10 mouse cellular contexts compared by ENCODE assay signal in genomic region chr4:107084858-107085257, GRCm38 (mm10). TPM values are rescaled to one million over a fixed set of nuclear protein-coding genes. Genes with fewer than 3 reads are reported as not detected.
DNase-seq lines count a peak whose midpoint lies in the region; ATAC-seq and TF ChIP-seq lines count a peak whose summit lies in the region.
"Had no signal": no experiment of that assay in that cellular context is flagged by ENCODE, and none has a peak within 500 bp of the region (broad histone marks: within the 10 kb centered on the region; RNA-seq: fewer than 3 reads in every experiment).

No protein-coding gene starts in this region.

- H3K9me3 ChIP-seq in MEL (replicated peaks; ENCODE audit: insufficient read depth, low read length): no peaks in the 10 kb centered on the region
- no peaks in the 10 kb centered on the region for H3K9me3 ChIP-seq in heart, embryonic 14.5 days (ENCODE audit: control insufficient read depth, low read length)
- H3K9me3 ChIP-seq in limb, embryonic 15.5 days: no peaks in the 10 kb centered on the region

- H3K4me3 ChIP-seq in MEL (ENCODE audit: control insufficient read depth in 1 of 2, insufficient read depth in 1 of 2, low read depth in 2 of 2, low read length in 2 of 2): no peak overlapping the region
- H3K4me3 ChIP-seq in heart, embryonic 14.5 days (ENCODE audit: control insufficient read depth in 1 of 2, insufficient read depth in 1 of 2, low read depth in 1 of 2, low read length in 2 of 2): no peak overlapping the region
- H3K4me3 ChIP-seq in limb, embryonic 15.5 days: no peak overlapping the region

- peaks cover 0 to 15% of the 10 kb centered on the region in 2 experiments; a peak in 1 of 4 replicates for H3K4me1 ChIP-seq in MEL (ENCODE audit: control insufficient read depth in 1 of 2, insufficient read depth in 2 of 2, low read length in 2 of 2)
- peaks cover 17 to 22% of the 10 kb centered on the region in 2 experiments for H3K4me1 ChIP-seq in heart, embryonic 14.5 days (ENCODE audit: control insufficient read depth in 2 of 2, insufficient read depth in 2 of 2, low read length in 2 of 2)
- H3K4me1 ChIP-seq in limb, embryonic 15.5 days: peaks cover 11% of the 10 kb centered on the region

- no peaks in the 10 kb centered on the region for H3K27me3 ChIP-seq in MEL (ENCODE audit: control insufficient read depth in 1 of 2, insufficient read depth in 2 of 2, low read length in 2 of 2)
- no peaks in the 10 kb centered on the region for H3K27me3 ChIP-seq in heart, embryonic 14.5 days (ENCODE audit: control insufficient read depth, insufficient read depth, low read length)
- no peaks in the 10 kb centered on the region for H3K27me3 ChIP-seq in limb, embryonic 15.5 days
- H3K27me3 ChIP-seq: Patski had no signal

- intact Hi-C loops in gastrocnemius, postnatal 14 days (cut with DNase I; ENCODE audit: low total_unique reads): loop anchor here (10.0 kb wide), 1 partner anchor 250 kb away; no protein-coding TSS in a partner anchor

- peak; percentile 67 for ATAC-seq in heart, embryonic 14.5 days (ENCODE audit: insufficient number of reproducible peaks, insufficient read depth, low FRiP score, low read depth)
- ATAC-seq in limb, embryonic 15.5 days (ENCODE audit: insufficient number of reproducible peaks, low FRiP score, low TSS enrichment, low read depth): peak; percentile 38; the same call in 1 of the 2 replicates
- ATAC-seq: Patski had no signal

- TF ChIP-seq EP300 in MEL (IDR thresholded peaks at IDR 0.05; ENCODE audit: low read depth in 1 of 2, low read length in 2 of 2): no peak

- WGBS in heart, embryonic 14.5 days: 14% methylated on average over 6 of the region's 6 CpGs
- WGBS in limb, embryonic 15.5 days: 15% methylated on average over 6 of the region's 6 CpGs

- H3K27ac ChIP-seq in MEL (ENCODE audit: control insufficient read depth, low read depth, low read length): no peak overlapping the region
- 0 out of 4 replicates have a peak overlapping the region, but pooled peaks of 1 of the 2 experiments have one; percentile 23 for H3K27ac ChIP-seq in heart, embryonic 14.5 days (replicated peaks in 1 of 2; ENCODE audit: control insufficient read depth in 1 of 2, insufficient read depth in 1 of 2, low read depth in 2 of 2, low read length in 2 of 2)
- H3K27ac ChIP-seq in limb, embryonic 15.5 days: no peak overlapping the region

- peak; percentile 20 for DNase-seq in MEL (ENCODE audit: low read depth, low spot score)
- DNase-seq in brain, embryonic 14.5 days (ENCODE audit: low read depth): peak; percentile 91
- peak; percentile 83 to 94 for DNase-seq in kidney, postnatal 25 days
- DNase-seq in right cerebral cortex, postnatal 25 days: peak; percentile 74
- DNase-seq in gastrocnemius, postnatal 14 days: no peak
- no peak for DNase-seq in gastrocnemius, postnatal 25 days

- H3K4me2 ChIP-seq in heart, embryonic 14.5 days (ENCODE audit: low read length): no peak overlapping the region
- no peak overlapping the region for H3K4me2 ChIP-seq in limb, embryonic 15.5 days

- no peak for TF ChIP-seq CTCF in MEL (IDR thresholded peaks at IDR 0.05 in 2 of 3, conservative IDR thresholded peaks at IDR 0.05 in 1 of 3; ENCODE audit: control insufficient read depth in 1 of 3, insufficient read depth in 1 of 3, low read depth in 2 of 3, low read length in 3 of 3, poor library complexity in 1 of 3, severe bottlenecking in 1 of 3)
- TF ChIP-seq CTCF in brain, embryonic 14.5 days (IDR thresholded peaks at IDR 0.05; ENCODE audit: borderline replicate concordance, extremely low read depth, insufficient read depth, insufficient read length): no peak

- no peak for TF ChIP-seq POLR2A in MEL (IDR thresholded peaks at IDR 0.05; ENCODE audit: control insufficient read depth in 1 of 2, insufficient read depth in 1 of 2, low read depth in 1 of 2, low read length in 2 of 2, poor library complexity in 1 of 2)
- TF ChIP-seq POLR2A in brain, embryonic 14.5 days (IDR thresholded peaks at IDR 0.05; ENCODE audit: borderline replicate concordance, extremely low read depth, insufficient read depth, insufficient read length, poor library complexity, severe bottlenecking): no peak

- H3K36me3 ChIP-seq in MEL (ENCODE audit: control insufficient read depth in 1 of 2, insufficient read depth in 2 of 2, low read length in 2 of 2): peaks cover 0 to 3% of the 10 kb centered on the region in 2 experiments; a peak in 2 of 4 replicates
- no peaks in the 10 kb centered on the region for H3K36me3 ChIP-seq in heart, embryonic 14.5 days (ENCODE audit: control insufficient read depth, insufficient read depth, low read length)
- no peaks in the 10 kb centered on the region for H3K36me3 ChIP-seq in limb, embryonic 15.5 days

- no peaks in the 10 kb centered on the region for H3K79me2 ChIP-seq in MEL (ENCODE audit: control insufficient read depth, insufficient read depth, low read length, poor library complexity)

- H3K9ac ChIP-seq in MEL (ENCODE audit: control insufficient read depth, low read depth, low read length, poor library complexity, severe bottlenecking): no peak overlapping the region
- no peak overlapping the region for H3K9ac ChIP-seq in heart, embryonic 14.5 days (ENCODE audit: low read length)
- no peak overlapping the region for H3K9ac ChIP-seq in limb, embryonic 15.5 days

- no peak for TF ChIP-seq RAD21 in MEL (IDR thresholded peaks at IDR 0.05; ENCODE audit: low read depth, low read length)

TF ChIP-seq in MEL, 35 proteins besides CTCF, POLR2A, EP300 and RAD21:
- no peak for TF ChIP-seq UBTF (IDR thresholded peaks at IDR 0.05; ENCODE audit: borderline replicate concordance, insufficient read depth, low read depth, low read length)
- no peak for TF ChIP-seq MAX (IDR thresholded peaks at IDR 0.05; ENCODE audit: low read length)
- no peak for TF ChIP-seq JUND (IDR thresholded peaks at IDR 0.05; ENCODE audit: low read depth, low read length)
- no peak for TF ChIP-seq KAT2A (conservative IDR thresholded peaks at IDR 0.05; ENCODE audit: low read depth, low read length)
- no peak for TF ChIP-seq ZKSCAN1 (IDR thresholded peaks at IDR 0.05; ENCODE audit: low read depth, low read length)
- no peak for TF ChIP-seq SMC3 (IDR thresholded peaks at IDR 0.05; ENCODE audit: low read depth, low read length)
- TF ChIP-seq TCF12 (IDR thresholded peaks at IDR 0.05; ENCODE audit: low read depth, low read length): no peak
- no peak for TF ChIP-seq ZNF384 (IDR thresholded peaks at IDR 0.05; ENCODE audit: low read depth, low read length)
- TF ChIP-seq MYC (IDR thresholded peaks at IDR 0.05; ENCODE audit: low read depth, low read length): no peak
- no peak for TF ChIP-seq ZC3H11A (IDR thresholded peaks at IDR 0.05; ENCODE audit: low read depth, low read length)
- no peak for TF ChIP-seq GATA1 (IDR thresholded peaks at IDR 0.05; ENCODE audit: low read depth, low read length)
- no peak for TF ChIP-seq NELFE (IDR thresholded peaks at IDR 0.05; ENCODE audit: low read depth, low read length)
- TF ChIP-seq CHD2 (IDR thresholded peaks at IDR 0.05; ENCODE audit: low read length): no peak
- TF ChIP-seq USF1 (IDR thresholded peaks at IDR 0.05; ENCODE audit: low read depth, low read length): no peak
TF ChIP-seq in MEL: peak in this region for 0.

RNA-seq across cellular contexts. Expression of gene Cdcp2, which starts 11.8 kb away (rescaled TPM):
- total RNA-seq in MEL (2012; rRNA removed): not detected in 2 replicates
- not detected for polyA plus RNA-seq in MEL (2012; ENCODE audit: insufficient read depth in 1 of 2, insufficient read length in 2 of 2, low read depth in 1 of 2, low replicate concordance in 2 of 2, missing spikeins in 1 of 2)
- 0.03 and 0.08 TPM in 2 replicates for polyA plus RNA-seq in brain, embryonic 14.5 days (2012; rRNA removed)
- polyA plus RNA-seq in heart, embryonic 14.5 days (2014; fragmentation: Nextera tagmentation; extraction: Ambion mirVana): not detected in 2 replicates
- not detected in 2 replicates for polyA plus RNA-seq in limb, embryonic 15.5 days (2015; fragmentation: Nextera tagmentation; extraction: Ambion mirVana)
- not detected for total RNA-seq in gastrocnemius, postnatal 14 days (2021)
- not detected for total RNA-seq in gastrocnemius, postnatal 25 days (2021)
- total RNA-seq: hematopoietic stem cell, adult 5-6 weeks had no signal
- polyA plus RNA-seq: Patski had no signal

RNA-seq across cellular contexts. Expression of gene Cyb5rl, which starts 18.1 kb away (rescaled TPM):
- 5.6 and 8.5 TPM in 2 replicates for total RNA-seq in MEL (2012; rRNA removed)
- polyA plus RNA-seq in MEL (2012; ENCODE audit: insufficient read depth in 1 of 2, insufficient read length in 2 of 2, low read depth in 1 of 2, low replicate concordance in 2 of 2, missing spikeins in 1 of 2): 1 to 10 TPM in 1 of 2 experiments, not detected in 1; 9.3 TPM
- 3.7 and 4.5 TPM in 2 replicates for polyA plus RNA-seq in brain, embryonic 14.5 days (2012; rRNA removed)
- 1.7 and 5.1 TPM in 2 replicates for polyA plus RNA-seq in heart, embryonic 14.5 days (2014; fragmentation: Nextera tagmentation; extraction: Ambion mirVana)
- polyA plus RNA-seq in limb, embryonic 15.5 days (2015; fragmentation: Nextera tagmentation; extraction: Ambion mirVana): 8.0 and 8.4 TPM in 2 replicates
- total RNA-seq in gastrocnemius, postnatal 14 days (2021): 10 to 100 TPM; 16.2 to 17.1 TPM
- total RNA-seq in gastrocnemius, postnatal 25 days (2021): 10 to 100 TPM; 16.8 to 18.0 TPM

RNA-seq across cellular contexts. Expression of gene Mrpl37, which starts 18.2 kb away (rescaled TPM):
- total RNA-seq in MEL (2012; rRNA removed): 69.6 and 73.1 TPM in 2 replicates
- polyA plus RNA-seq in MEL (2012; ENCODE audit: insufficient read depth in 1 of 2, insufficient read length in 2 of 2, low read depth in 1 of 2, low replicate concordance in 2 of 2, missing spikeins in 1 of 2): 100 to 1,000 TPM; 153 to 423 TPM
- polyA plus RNA-seq in brain, embryonic 14.5 days (2012; rRNA removed): 88.1 and 114 TPM in 2 replicates
- polyA plus RNA-seq in heart, embryonic 14.5 days (2014; fragmentation: Nextera tagmentation; extraction: Ambion mirVana): 98.4 and 103 TPM in 2 replicates
- 87.8 and 88.3 TPM in 2 replicates for polyA plus RNA-seq in limb, embryonic 15.5 days (2015; fragmentation: Nextera tagmentation; extraction: Ambion mirVana)
- 10 to 100 TPM; 75.8 to 84.3 TPM for total RNA-seq in gastrocnemius, postnatal 14 days (2021)
- 10 to 100 TPM; 82.0 to 95.5 TPM for total RNA-seq in gastrocnemius, postnatal 25 days (2021)

Comparison
In these comparisons a context has a peak if more than half of its experiments do, and no peak if none do; other contexts are left out.
1. DNase-seq: peak in MEL (single experiment), brain, embryonic 14.5 days (single experiment), kidney, postnatal 25 days (2 of 2) and right cerebral cortex, postnatal 25 days (single experiment); none in gastrocnemius, postnatal 14 days (single experiment) and gastrocnemius, postnatal 25 days (single experiment).